Mouse (Mus musculus): ENCODE data around the gene Gdf15. TPM values are rescaled to one million over a fixed set of nuclear protein-coding genes. Genes with fewer than 3 reads are reported as not detected.
A peak's percentile ranks its signal among the peaks of the same experiment; 100 is the strongest.

Gdf15 gene
- total RNA-seq, 2 experiments from 2014 or later, result 0.33 TPM; not detected in 1

GRCm38 (mm10) chr8:70656193-70656790, 24.0 kb upstream of the Gdf15 start:
- no peak for DNase-seq

GRCm38 (mm10) chr8:70655469-70655868, 23.2 kb upstream of the Gdf15 start:
- no peak for DNase-seq

DNA sequence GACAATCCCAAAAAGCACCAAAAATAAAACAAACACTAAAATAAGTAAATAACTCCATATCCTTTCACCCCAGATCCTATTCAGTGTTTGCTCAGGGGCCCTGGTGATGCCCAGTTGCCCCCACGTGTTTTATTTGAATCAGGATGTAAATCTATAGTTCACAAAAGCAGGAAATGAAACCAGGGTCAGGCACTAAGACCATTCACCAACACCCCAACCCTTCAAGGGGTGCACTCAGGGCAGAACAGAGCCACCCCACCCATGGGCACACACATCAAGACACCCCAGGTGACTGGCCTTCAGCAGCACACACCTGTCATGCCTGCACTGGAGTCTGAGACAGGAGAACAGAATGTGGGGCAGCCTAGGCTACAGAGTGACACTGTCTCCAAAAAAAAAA, 21.9 kb upstream of the Gdf15 start:
- DNase-seq, result no peak

DNA sequence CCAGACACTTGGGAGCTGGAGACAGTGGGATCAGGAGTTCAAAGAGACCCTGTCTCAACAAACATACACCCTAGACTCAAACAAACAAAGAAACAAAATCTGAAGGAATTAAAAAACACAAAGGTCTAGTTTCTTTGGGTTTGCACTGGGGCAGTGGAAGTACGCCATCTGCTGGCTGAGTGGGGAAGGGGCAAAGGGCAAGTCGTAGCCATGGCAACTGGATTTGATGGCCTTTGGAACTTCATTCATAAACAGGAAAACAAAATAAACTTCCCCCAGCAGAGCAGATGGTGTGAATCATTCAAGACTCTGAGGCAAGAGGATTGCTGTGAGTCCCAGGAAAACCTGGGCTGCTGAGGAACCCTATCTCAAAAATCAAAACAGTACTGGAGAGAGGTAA, 21.0 kb upstream of the Gdf15 start:
- no peak for DNase-seq

DNA sequence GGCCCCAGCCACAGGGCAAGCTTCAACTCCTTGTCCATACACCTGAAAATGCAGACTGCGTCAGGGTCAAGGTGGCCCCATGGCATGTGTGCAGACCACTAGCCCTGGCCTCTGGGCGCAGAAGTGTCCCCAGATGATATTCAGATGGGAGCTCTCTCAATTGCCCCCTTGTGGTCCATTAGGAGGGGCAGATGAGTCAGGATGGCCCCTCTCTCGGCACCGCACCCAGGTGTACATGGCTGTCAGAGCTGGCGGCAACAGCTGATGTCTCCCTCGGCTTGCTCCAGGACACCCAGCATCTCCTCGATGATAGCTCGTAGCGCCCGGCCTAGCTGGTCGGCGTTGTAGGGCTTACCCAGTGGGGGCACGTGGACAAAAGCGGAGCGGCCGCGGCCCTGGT, 18.1 kb upstream of the Gdf15 start:
- no peak for DNase-seq

GRCm38 (mm10) chr8:70649324-70649723, 17.1 kb upstream of the Gdf15 start:
- peak; percentile 70 for DNase-seq

- no peak for DNase-seq
Measured at GRCm38 (mm10) chr8:70648921-70649320, 16.7 kb upstream of the Gdf15 start.

DNA sequence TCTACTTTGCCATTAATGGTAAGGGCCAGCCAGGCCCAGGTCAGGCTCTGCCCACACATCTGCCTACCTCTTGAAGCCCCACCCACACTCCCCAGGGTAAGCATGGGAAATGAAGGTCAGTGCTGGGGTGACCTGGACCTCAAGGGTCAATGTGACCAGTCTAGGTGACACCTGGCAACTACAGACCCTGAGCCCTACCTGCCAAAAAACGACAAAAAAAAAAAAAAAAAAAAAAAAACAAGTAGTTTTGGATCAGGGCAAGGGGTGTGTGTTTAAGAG, 15.8 kb upstream of the Gdf15 start:
- DNase-seq, result no peak

GRCm38 (mm10) chr8:70647343-70648163, 15.3 kb upstream of the Gdf15 start:
- no peak for DNase-seq

- no peak for DNase-seq
Measured at GRCm38 (mm10) chr8:70646775-70647174, 14.5 kb upstream of the Gdf15 start.

- no peak for DNase-seq
Measured at GRCm38 (mm10) chr8:70646369-70646768, 14.1 kb upstream of the Gdf15 start.

DNA sequence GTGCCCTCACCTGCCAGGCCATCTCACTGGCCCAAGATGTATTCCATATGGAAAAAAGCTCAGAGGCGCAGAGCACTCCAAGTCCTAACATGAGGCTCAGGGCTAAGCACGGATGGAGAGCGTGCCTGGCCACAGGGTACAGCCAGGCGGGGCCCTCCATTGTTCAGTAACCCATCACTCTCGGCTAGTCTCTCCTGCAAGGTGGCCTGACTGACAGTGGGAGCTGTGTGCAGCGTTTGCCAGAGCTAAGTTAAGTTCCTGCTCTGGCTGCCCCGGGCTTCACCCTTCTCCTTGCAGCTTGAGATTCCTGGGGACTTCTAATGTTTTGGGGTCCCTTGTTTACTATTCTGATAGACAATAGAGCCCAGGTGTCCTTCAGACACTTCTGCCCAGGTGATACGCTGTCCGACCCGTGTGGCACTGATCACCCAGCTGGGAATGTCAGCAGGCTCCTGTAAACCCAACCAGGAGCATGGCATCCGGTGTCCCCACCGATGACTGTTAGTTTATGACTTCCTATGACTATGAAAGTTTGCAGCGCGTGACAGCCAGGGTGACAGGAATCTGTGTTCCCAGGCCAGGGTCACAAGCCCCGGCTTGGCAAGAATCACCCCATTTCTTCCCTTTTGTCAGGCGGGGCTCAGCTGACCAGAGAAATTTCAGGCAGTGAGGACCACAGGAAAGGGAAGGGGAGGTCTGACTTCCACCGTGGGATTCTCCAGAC, 13.4 kb upstream of the Gdf15 start:
- DNase-seq, result no peak

DNA sequence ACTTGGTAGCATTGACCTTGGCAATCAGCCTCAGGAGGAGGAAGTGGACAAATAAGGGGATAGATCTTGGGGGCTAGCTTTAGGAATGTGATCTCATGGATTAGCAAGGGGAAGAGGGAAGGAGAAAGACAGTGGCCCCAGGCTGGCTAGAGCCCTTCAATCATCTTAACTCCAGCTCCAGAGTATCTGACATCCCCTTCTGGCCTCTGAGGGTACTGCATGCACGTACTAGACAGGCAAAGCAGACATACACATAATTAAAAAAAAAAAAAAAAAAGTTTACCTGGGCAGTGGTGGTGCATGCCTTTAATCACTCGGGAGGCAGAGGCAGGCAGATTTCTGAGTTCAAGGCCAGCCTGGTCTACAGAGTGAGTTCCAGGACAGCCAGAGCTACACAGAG, 11.8 kb upstream of the Gdf15 start:
- DNase-seq, result no peak

DNA sequence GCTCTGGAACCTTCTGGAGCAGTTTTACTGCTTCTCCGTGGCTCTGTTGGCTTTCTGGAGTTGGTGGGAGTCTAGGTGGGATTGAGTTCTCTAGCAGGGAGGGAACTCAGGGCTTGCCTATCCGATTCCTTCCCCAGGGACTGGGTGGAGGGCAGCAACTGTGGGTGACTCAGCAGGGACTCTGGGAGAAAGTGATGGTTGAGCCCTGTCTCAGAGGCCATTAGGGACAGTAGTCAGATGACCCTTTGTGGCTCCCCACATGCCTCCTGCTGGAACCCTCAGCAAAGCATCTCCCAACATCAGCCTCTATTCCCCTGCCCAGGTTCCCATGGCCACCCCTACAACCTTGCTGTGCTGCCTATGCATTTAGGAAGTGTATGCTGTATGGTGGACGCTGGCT, 10.8 kb upstream of the Gdf15 start:
- no peak for DNase-seq

GRCm38 (mm10) chr8:70638752-70639151, 6.5 kb upstream of the Gdf15 start:
- DNase-seq, result no peak

GRCm38 (mm10) chr8:70636838-70637237, 4.6 kb upstream of the Gdf15 start:
- no peak for DNase-seq

DNA sequence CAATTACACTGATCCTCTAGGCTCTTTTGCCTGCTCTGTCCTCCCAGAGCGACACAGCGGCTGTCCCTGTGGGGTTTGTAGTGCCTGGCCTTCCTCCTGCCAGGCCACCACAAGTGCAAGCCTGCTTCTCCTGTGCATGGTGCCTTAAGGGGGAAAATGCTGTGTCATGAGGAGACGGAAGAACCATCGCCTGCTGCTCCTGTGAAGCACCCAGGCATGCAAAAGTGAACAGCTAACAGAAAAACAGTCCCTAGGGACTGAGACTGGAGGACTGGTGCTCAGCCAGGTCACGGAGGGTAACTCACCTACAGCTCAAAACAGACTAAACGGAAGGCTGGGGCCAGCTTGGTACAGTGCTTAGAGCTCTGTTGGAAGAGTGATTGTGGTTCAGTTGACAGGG, 3.3 kb upstream of the Gdf15 start:
- DNase-seq, result no peak

GRCm38 (mm10) chr8:70634066-70634465, 1.8 kb upstream of the Gdf15 start:
- peak; percentile 52 for DNase-seq

GRCm38 (mm10) chr8:70631436-70631835, 820 bp downstream of the Gdf15 start:
- DNase-seq, result no peak

DNA sequence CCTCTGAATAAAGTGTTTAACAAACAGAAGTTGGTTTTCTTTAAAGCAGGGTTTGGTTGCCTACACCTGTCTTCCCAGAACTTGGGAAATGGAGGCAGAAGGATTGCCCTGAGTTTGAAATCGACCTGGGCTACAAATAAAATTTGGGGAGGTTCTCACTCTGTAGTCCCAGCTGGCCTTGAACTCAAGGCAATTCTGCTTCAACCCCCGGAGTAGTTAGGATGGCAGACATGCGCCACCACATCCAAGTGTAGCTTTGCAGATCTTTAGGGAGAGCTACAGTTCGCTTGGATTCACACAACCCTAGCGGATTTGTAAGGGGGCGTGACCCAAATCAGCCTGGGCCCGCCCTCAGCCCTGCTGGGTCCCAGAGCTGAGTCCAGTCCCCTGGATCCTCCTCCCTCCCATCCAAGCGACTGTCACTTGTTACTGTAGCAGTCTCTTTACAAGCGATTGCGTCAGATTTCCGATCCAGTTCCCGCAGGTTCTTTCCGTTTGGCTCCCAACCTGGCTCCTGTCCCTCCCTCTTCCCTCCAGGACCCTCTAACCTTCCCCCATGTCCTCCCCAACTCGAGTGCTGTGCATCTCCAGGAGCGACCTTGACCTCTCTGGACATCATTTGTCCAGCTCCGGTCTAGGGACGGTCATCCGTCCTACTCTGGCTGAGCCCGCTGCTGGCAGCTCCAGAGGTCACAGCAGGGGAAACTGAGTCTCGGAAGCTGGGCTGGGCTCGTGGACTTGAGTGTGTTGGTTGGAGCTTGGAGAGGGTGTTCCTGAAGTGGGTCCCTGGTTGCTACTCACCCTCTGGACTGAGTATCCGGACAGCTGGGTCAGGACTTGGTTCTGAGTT, 1.5 kb downstream of the Gdf15 start:
- DNase-seq, result peak; percentile 76

DNA sequence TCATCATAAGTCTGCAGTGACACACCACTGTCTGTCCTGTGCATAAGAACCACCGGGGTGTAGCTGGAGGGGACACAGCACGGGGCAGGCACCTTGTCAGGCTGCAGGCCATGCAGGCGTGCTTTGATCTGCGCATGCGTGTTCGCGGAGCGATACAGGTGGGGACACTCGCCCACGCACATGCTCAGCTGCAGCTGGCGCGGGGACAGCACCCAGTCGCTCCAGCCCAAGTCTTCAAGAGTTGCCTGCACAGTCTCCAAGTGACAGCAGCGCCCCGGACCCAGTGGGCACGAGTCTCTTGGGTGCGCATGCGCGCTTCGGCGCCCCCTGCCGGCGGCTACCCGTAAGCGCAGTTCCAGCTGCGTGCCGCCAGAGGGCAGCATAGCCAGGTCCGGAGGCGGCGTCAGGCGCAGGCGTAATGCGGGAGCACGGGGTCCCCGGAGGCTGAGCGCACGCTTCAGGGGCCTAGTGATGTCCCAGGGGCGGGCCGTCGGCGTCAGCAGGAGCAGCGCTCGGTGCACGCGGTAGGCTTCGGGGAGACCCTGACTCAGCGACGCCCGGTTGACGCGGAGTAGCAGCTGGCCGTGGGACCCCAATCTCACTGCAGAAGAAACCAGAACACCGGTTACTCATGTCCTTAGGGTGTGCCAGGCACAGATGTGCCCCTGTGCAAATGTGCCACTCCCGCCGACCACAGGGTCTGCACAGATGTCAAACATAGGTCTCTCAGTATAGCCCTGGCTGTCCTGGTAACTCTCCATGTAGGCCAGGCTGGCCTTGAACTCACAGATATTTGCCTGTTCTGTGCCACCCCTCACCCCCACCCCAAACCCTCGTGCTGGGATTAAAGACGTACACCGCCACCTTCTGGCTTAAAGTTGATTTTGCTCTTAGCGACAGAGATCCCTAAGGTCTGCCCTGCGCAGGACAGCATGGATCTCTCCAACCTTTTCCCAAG, 2.4 kb downstream of the Gdf15 start:
- DNase-seq, result peak; percentile 85
